Mouse (Mus musculus): ENCODE measurements around the gene Eogt.

DNA sequence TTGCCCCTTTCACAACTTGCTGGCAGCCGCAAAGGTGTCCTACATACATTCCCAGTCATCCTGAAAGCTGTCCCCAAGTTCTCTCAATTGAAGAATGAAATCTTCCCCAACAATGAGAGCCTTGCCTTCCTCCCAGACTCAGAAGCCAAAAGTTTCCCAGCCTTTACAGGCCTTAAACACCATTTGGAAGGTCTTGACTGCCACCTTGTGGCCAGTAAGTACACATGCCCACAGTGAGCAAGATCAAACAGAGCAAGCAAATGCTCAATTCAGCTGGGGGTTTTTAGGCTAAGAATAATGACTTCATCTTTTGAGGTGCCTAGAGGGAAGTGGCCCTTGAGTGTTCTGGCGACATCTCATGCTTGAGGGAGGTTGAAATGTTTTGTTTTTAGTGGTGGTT lies 42.2 kb downstream of the Eogt start:
- peak; percentile 86; the same call in 1 of the 2 replicates for TF ChIP-seq CTCF (IDR thresholded peaks at IDR 0.05; ENCODE audit: borderline replicate concordance, extremely low read depth, insufficient read depth, insufficient read length)
- no peak for TF ChIP-seq POLR2A (IDR thresholded peaks at IDR 0.05; ENCODE audit: borderline replicate concordance, extremely low read depth, insufficient read depth, insufficient read length, poor library complexity, severe bottlenecking)

Measured in brain, embryonic 14.5 days (tissue).